Mouse (Mus musculus) heart, postnatal 0 days (tissue): Measurements from ENCODE around the gene Itgb3. TPM values are rescaled to one million over a fixed set of nuclear protein-coding genes. Genes with fewer than 3 reads are reported as not detected.

Experiments
- ATAC-seq: fragments of 200-750 bp; cut with Nextera tagmentation; 2 replicates; pipeline ENCODE4 v1.8.0; 2017; ENCODE audit warnings: low read depth, moderate number of reproducible peaks, moderate library complexity; ENCODE audit not compliant: insufficient read depth
- DNase-seq: peaks from one replicate; pipeline ENCODE4 v3.0.0-alpha.2; 2016; ENCODE audit warnings: low spot score
- H3K27ac ChIP-seq: fragments of 300-500 bp; sonication (generic); 2 replicates; pipeline ENCODE4 v1.5.1; 2014; ENCODE audit warnings: low read depth, mild to moderate bottlenecking
- H3K27me3 ChIP-seq: fragments of 300-500 bp; sonication (generic); 2 replicates; pipeline ENCODE4 v1.6.1; 2014; ENCODE audit warnings: low read length, mixed read lengths; ENCODE audit not compliant: control insufficient read depth, insufficient read depth
- H3K36me3 ChIP-seq: fragments of 300-500 bp; sonication (generic); replicated peaks from 2 replicates; pipeline ENCODE4 v1.6.1; 2014; ENCODE audit warnings: low read length, mixed read lengths; ENCODE audit not compliant: control insufficient read depth, insufficient read depth
- H3K4me1 ChIP-seq: fragments of 300-500 bp; sonication (generic); 2 replicates; pipeline ENCODE4 v1.6.1; 2014; ENCODE audit warnings: antibody characterized with exemption; ENCODE audit not compliant: control insufficient read depth, insufficient read depth
- H3K4me2 ChIP-seq: fragments of 300-500 bp; sonication (generic); 2 replicates; pipeline ENCODE4 v1.6.1; 2014; ENCODE audit warnings: low read depth, mild to moderate bottlenecking, low read length, moderate library complexity
- H3K4me3 ChIP-seq: fragments of 300-500 bp; sonication (generic); 2 replicates; pipeline ENCODE4 v1.5.1; 2014; ENCODE audit warnings: low read depth, low read length
- H3K9ac ChIP-seq: fragments of 300-500 bp; sonication (generic); replicated peaks from 2 replicates; pipeline ENCODE4 v1.6.1; 2014; ENCODE audit warnings: low read depth, low read length, mixed read lengths
- H3K9me3 ChIP-seq: fragments of 300-500 bp; sonication (generic); replicated peaks from 2 replicates; pipeline ENCODE4 v1.6.1; 2016; ENCODE audit warnings: low read length; ENCODE audit not compliant: control insufficient read depth
- CTCF ChIP-seq: IDR thresholded peaks from 2 replicates; pipeline ENCODE4 v1.5.1; 2016; ENCODE audit warnings: antibody characterized with exemption, control low read depth, low read depth
- EP300 ChIP-seq: IDR thresholded peaks from 2 replicates; pipeline ENCODE4 v1.6.1; 2016; ENCODE audit warnings: antibody characterized with exemption, low read depth
- WGBS: fragments of 180-500 bp; shearing (Covaris S2); extraction: QIAGEN DNeasy Blood & Tissue Kit; methylation state at CpG from one replicate; pipeline ENCODE4 v1.1.7; 2014; 5-methylcytosine and 5-hydroxymethylcytosine counted together
- polyA plus RNA-seq: library from polyadenylated mRNA; unstranded; fragments of >200 nt; fragmentation: Nextera tagmentation; extraction: Ambion mirVana; gene quantifications from 2 replicates; pipeline ENCODE4 v1.2.1, GENCODE M21; 2015
- total RNA-seq: library from RNA; depleted of rRNA; stranded (reverse); fragments of >200 nt; gene quantifications from 2 replicates; pipeline ENCODE4 v1.2.3, GENCODE M21; 2014; ENCODE audit warnings: low replicate concordance

Gene Itgb3
- total and polyA plus RNA-seq, 2 experiments from 2014 or later: 1.6 to 16.4 TPM

- DNase-seq: no peak
- H3K36me3 ChIP-seq: peaks cover 6% of the 10 kb centered on the region
- H3K27me3 ChIP-seq: no peaks in the 10 kb centered on the region
- H3K9me3 ChIP-seq: no peaks in the 10 kb centered on the region
- no peak overlapping the region for H3K4me2 ChIP-seq
- no peak overlapping the region for H3K9ac ChIP-seq
- no peak for ATAC-seq
- H3K27ac ChIP-seq: no peak overlapping the region
- no peak for TF ChIP-seq CTCF
- TF ChIP-seq EP300: no peak
- WGBS: 55% methylated on average over 13 of the region's 13 CpGs
- peaks cover 17% of the 10 kb centered on the region for H3K4me1 ChIP-seq
- no peak overlapping the region for H3K4me3 ChIP-seq
Observed at GRCm38 (mm10) chr11:104582630-104583364, 25.0 kb upstream of the Itgb3 start.

GRCm38 (mm10) chr11:104585495-104585894 is 22.3 kb upstream of the Itgb3 start:
- peaks cover 5% of the 10 kb centered on the region; the same call in 1 of the 2 replicates for H3K4me1 ChIP-seq
- no peak overlapping the region for H3K27ac ChIP-seq
- TF ChIP-seq EP300: no peak
- no peak for TF ChIP-seq CTCF
- no peak for DNase-seq
- H3K9me3 ChIP-seq: no peaks in the 10 kb centered on the region
- no peak overlapping the region for H3K4me3 ChIP-seq
- no peak for ATAC-seq
- WGBS: 76% methylated on average over 5 of the region's 5 CpGs
- no peaks in the 10 kb centered on the region for H3K27me3 ChIP-seq
- H3K36me3 ChIP-seq: peaks cover 6% of the 10 kb centered on the region
- no peak overlapping the region for H3K9ac ChIP-seq
- H3K4me2 ChIP-seq: no peak overlapping the region

GRCm38 (mm10) chr11:104587904-104588303 is 19.9 kb upstream of the Itgb3 start:
- Histone ChIP-seq H3K27ac (no peak overlapping the region), H3K27me3 (no peaks in the 10 kb centered on the region), H3K36me3 (peaks cover 6% of the 10 kb centered on the region), H3K4me2 (no peak overlapping the region), H3K9me3 (no peaks in the 10 kb centered on the region), H3K9ac (no peak overlapping the region), H3K4me1 (no peaks in the 10 kb centered on the region; the same call in 1 of the 2 replicates), H3K4me3 (no peak overlapping the region)
- no peak for ATAC-seq
- TF ChIP-seq CTCF: no peak
- no peak for DNase-seq
- WGBS: 89% methylated on average over 9 of the region's 9 CpGs

GRCm38 (mm10) chr11:104588513-104588912 is 19.3 kb upstream of the Itgb3 start:
- Histone ChIP-seq H3K36me3 (peaks cover 6% of the 10 kb centered on the region), H3K27ac (no peak overlapping the region), H3K4me1 (no peaks in the 10 kb centered on the region; the same call in 1 of the 2 replicates), H3K9ac (no peak overlapping the region), H3K4me3 (no peak overlapping the region), H3K27me3 (no peaks in the 10 kb centered on the region), H3K4me2 (no peak overlapping the region), H3K9me3 (no peaks in the 10 kb centered on the region)
- DNase-seq: no peak
- no peak for ATAC-seq
- 51% methylated on average over 2 of the region's 2 CpGs for WGBS
- TF ChIP-seq EP300 (no peak), CTCF (no peak)

GRCm38 (mm10) chr11:104589570-104589969 is 18.2 kb upstream of the Itgb3 start:
- H3K4me3 ChIP-seq: no peak overlapping the region
- no peak overlapping the region for H3K27ac ChIP-seq
- H3K27me3 ChIP-seq: no peaks in the 10 kb centered on the region
- DNase-seq (no peak), ATAC-seq (no peak)
- TF ChIP-seq EP300 (no peak), CTCF (no peak)
- H3K4me1 ChIP-seq: no peaks in the 10 kb centered on the region; the same call in 1 of the 2 replicates
- no peaks in the 10 kb centered on the region for H3K9me3 ChIP-seq
- no peak overlapping the region for H3K4me2 ChIP-seq
- peaks cover 6% of the 10 kb centered on the region for H3K36me3 ChIP-seq
- no peak overlapping the region for H3K9ac ChIP-seq
- WGBS: 56% methylated on average over 1 of the region's 1 CpGs

- no peak overlapping the region for H3K4me2 ChIP-seq
- WGBS: under 1% methylated on average over 8 of the region's 8 CpGs
Observed at GRCm38 (mm10) chr11:104590148-104590547, 17.7 kb upstream of the Itgb3 start.

More at GRCm38 (mm10) chr11:104590148-104590547, 17.7 kb upstream of the Itgb3 start:
- Histone ChIP-seq H3K4me1 (no peaks in the 10 kb centered on the region; the same call in 1 of the 2 replicates), H3K9me3 (no peaks in the 10 kb centered on the region), H3K9ac (no peak overlapping the region), H3K4me3 (no peak overlapping the region), H3K36me3 (peaks cover 6% of the 10 kb centered on the region), H3K27me3 (no peaks in the 10 kb centered on the region), H3K27ac (no peak overlapping the region)
- ATAC-seq (peak; percentile 89), DNase-seq (peak; percentile 87)
- TF ChIP-seq EP300 (no peak), CTCF (peak; percentile 99)
